Mouse (Mus musculus) ES-E14 (cell line): Measurements from ENCODE around the gene Men1. TPM values are rescaled to one million over a fixed set of nuclear protein-coding genes. Genes with fewer than 3 reads are reported as not detected.
"Not testable (repeated sequence)": the region's sequence is repeated elsewhere in the genome, so short reads cannot be mapped to it uniquely, and the experiment has no call there.

Experiments
- DNase-seq: peaks from one replicate; pipeline ENCODE4 v3.0.0-alpha.2; 2013; ENCODE audit warnings: low read depth, low spot score
- H3K27ac ChIP-seq: 2 replicates; pipeline ENCODE4 v1.5.1; 2012; ENCODE audit warnings: low read depth, mild to moderate bottlenecking, low read length, moderate library complexity, mixed read lengths; ENCODE audit not compliant: poor library complexity, insufficient read depth, severe bottlenecking
- H3K36me3 ChIP-seq: 2 replicates; pipeline ENCODE4 v1.6.1; 2012; ENCODE audit warnings: mild to moderate bottlenecking, low read length, moderate library complexity, mixed read lengths; ENCODE audit not compliant: control insufficient read depth, poor library complexity, insufficient read depth, severe bottlenecking
- H3K4me1 ChIP-seq, 2 experiments: fragments of 150-350 bp in 1 of 2; sonication (generic) in 1 of 2; 2 replicates each; pipeline ENCODE4 v1.6.1; 2012; ENCODE audit warnings: low read length in 2 of 2, mild to moderate bottlenecking in 1 of 2, mixed read lengths in 1 of 2; ENCODE audit not compliant: control insufficient read depth in 2 of 2, insufficient read depth in 2 of 2, poor library complexity in 1 of 2
- H3K4me3 ChIP-seq, 2 experiments: fragments of 150-350 bp in 1 of 2; sonication (generic) in 1 of 2; 2 replicates each; pipeline ENCODE4 v1.5.1; 2012; ENCODE audit warnings: low read length in 2 of 2, low read depth in 1 of 2, mild to moderate bottlenecking in 1 of 2, mixed read lengths in 1 of 2; ENCODE audit not compliant: insufficient read depth in 1 of 2, poor library complexity in 1 of 2, severe bottlenecking in 1 of 2
- H3K9ac ChIP-seq: 2 replicates; pipeline ENCODE4 v1.6.1; 2012; ENCODE audit warnings: low read depth, mild to moderate bottlenecking, low read length, mixed read lengths; ENCODE audit not compliant: poor library complexity, insufficient read depth, severe bottlenecking
- H3K9me3 ChIP-seq: fragments of 150-350 bp; sonication (generic); 2 replicates; pipeline ENCODE4 v1.6.1; 2012; ENCODE audit warnings: low read depth, mild to moderate bottlenecking, low read length; ENCODE audit not compliant: control insufficient read depth, insufficient read depth
- CHD2 ChIP-seq: IDR thresholded peaks from 2 replicates; pipeline ENCODE4 v1.6.1; 2014; ENCODE audit warnings: mild to moderate bottlenecking, low read depth, low read length, inconsistent platforms
- HCFC1 ChIP-seq: IDR thresholded peaks from 2 replicates; pipeline ENCODE4 v1.6.1; 2012; ENCODE audit warnings: low read length, inconsistent platforms, borderline replicate concordance; ENCODE audit not compliant: insufficient read depth
- MAFK ChIP-seq: IDR thresholded peaks from 2 replicates; pipeline ENCODE4 v1.6.1; 2014; ENCODE audit warnings: mild to moderate bottlenecking, low read depth, low read length, inconsistent platforms; ENCODE audit not compliant: insufficient read depth
- ZC3H11A ChIP-seq: IDR thresholded peaks from 2 replicates; pipeline ENCODE4 v1.6.1; 2012; ENCODE audit warnings: low read depth, mild to moderate bottlenecking, inconsistent platforms, low read length, borderline replicate concordance
- ZNF384 ChIP-seq: IDR thresholded peaks from 2 replicates; pipeline ENCODE4 v1.6.1; 2012; ENCODE audit warnings: low read depth, low read length, inconsistent platforms
- in situ Hi-C, 2 experiments: fragments of 600-800 bp; cut with MboI; formaldehyde crosslinking; loops; one replicate each; pipeline ENCODE4 v1.15.1; 2025; ENCODE audit warnings: low sequenced_read_pairs in 2 of 2, inconsistent platforms in 1 of 2; ENCODE audit not compliant: unreplicated experiment in 2 of 2
- total RNA-seq: library from RNA; depleted of rRNA; stranded (reverse); fragments of 300-350 nt; gene quantifications from 2 replicates; pipeline ENCODE4 v1.2.3, GENCODE M21; 2012

The Men1 gene
- total RNA-seq, 1 experiment = 60.4 TPM

GRCm38 (mm10) chr19:6306586-6306985 is 28.2 kb upstream of the Men1 start:
- Histone ChIP-seq H3K27ac (peak overlapping the region; percentile 57), H3K9me3 (no peaks in the 10 kb centered on the region), H3K9ac (peak overlapping the region; percentile 76), H3K4me1 (peaks cover 15 to 31% of the 10 kb centered on the region in 2 experiments), H3K4me3 (peak overlapping the region; percentile 76 to 81), H3K36me3 (peaks cover 25% of the 10 kb centered on the region)
- in situ Hi-C loops = no loop called here
- peak; percentile 81 for DNase-seq
- TF ChIP-seq ZNF384 = no peak
- peak; percentile 60; the same call in 1 of the 2 replicates for TF ChIP-seq HCFC1
- TF ChIP-seq ZC3H11A = no peak

GRCm38 (mm10) chr19:6307733-6308531 is 26.8 kb upstream of the Men1 start:
- Histone ChIP-seq H3K9me3 (no peaks in the 10 kb centered on the region), H3K4me1 (peaks cover 9 to 22% of the 10 kb centered on the region in 2 experiments; a peak in 3 of 4 replicates), H3K27ac (peak overlapping the region; percentile 57; the same call in 1 of the 2 replicates), H3K4me3 (peak overlapping the region; percentile 76 to 81; a peak in 3 of 4 replicates), H3K9ac (peak overlapping the region; percentile 76), H3K36me3 (peaks cover 35% of the 10 kb centered on the region)
- in situ Hi-C loops = no loop called here
- no peak for DNase-seq
- TF ChIP-seq HCFC1 = no peak
- no peak for TF ChIP-seq CHD2
- no peak for TF ChIP-seq ZNF384
- TF ChIP-seq MAFK = no peak
- TF ChIP-seq ZC3H11A = no peak

- in situ Hi-C loops = no loop called here
- Histone ChIP-seq H3K9ac (no peak overlapping the region), H3K4me1 (peaks cover 6 to 19% of the 10 kb centered on the region in 2 experiments; a peak in 3 of 4 replicates), H3K36me3 (peaks cover 58% of the 10 kb centered on the region), H3K9me3 (no peaks in the 10 kb centered on the region), H3K27ac (no peak overlapping the region), H3K4me3 (no peak overlapping the region)
- no peak for DNase-seq
- no peak for TF ChIP-seq ZNF384
- no peak for TF ChIP-seq MAFK
- TF ChIP-seq HCFC1 = no peak
- no peak for TF ChIP-seq CHD2
- TF ChIP-seq ZC3H11A = no peak
Observed at GRCm38 (mm10) chr19:6310181-6310580, 24.6 kb upstream of the Men1 start.

GRCm38 (mm10) chr19:6311783-6312182 is 23.0 kb upstream of the Men1 start:
- peaks cover 74% of the 10 kb centered on the region for H3K36me3 ChIP-seq
- H3K4me3 ChIP-seq, H3K9me3 ChIP-seq, H3K27ac ChIP-seq, DNase-seq, in situ Hi-C loops, H3K9ac ChIP-seq: not testable (repeated sequence)
- peaks cover 8 to 20% of the 10 kb centered on the region in 2 experiments; a peak in 3 of 4 replicates for H3K4me1 ChIP-seq
